Mouse (Mus musculus): ENCODE results near the gene Ppp3r1.
"Not testable (repeated sequence)": the region's sequence is repeated elsewhere in the genome, so short reads cannot be mapped to it uniquely, and the experiment has no call there.

Ppp3r1 gene

GRCm38 (mm10) chr11:17199840-17200501 is 40.9 kb downstream of the Ppp3r1 start:
- no peak for DNase-seq (ENCODE audit: low spot score in 2 of 2)

DNA sequence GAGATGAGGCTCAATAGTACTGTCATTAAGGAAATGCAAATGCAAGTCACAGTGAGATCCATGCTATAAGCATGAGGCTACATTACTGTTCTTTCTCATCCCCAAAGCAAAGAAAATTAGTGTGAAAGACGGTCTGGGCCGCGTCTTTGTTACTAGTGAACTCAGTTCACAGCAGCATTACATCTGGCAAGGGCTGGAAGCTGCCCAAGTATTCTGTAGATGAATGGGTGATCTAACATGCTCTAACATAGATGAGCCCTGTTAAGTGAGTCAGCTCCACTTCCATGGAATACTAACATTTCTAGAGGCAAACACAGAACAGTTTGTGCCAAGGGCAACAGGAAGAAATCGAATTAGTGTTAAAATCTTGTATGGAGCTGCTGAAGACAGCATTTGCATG is 41.9 kb downstream of the Ppp3r1 start:
- DNase-seq (ENCODE audit: low spot score in 2 of 2) = no peak

GRCm38 (mm10) chr11:17202481-17202880 is 43.4 kb downstream of the Ppp3r1 start:
- no peak for DNase-seq (ENCODE audit: low spot score in 2 of 2)

GRCm38 (mm10) chr11:17211258-17212140 is 52.4 kb downstream of the Ppp3r1 start, which contains the start of gene Pno1:
Gene Pno1 (minus strand): TSS chr11:17211568.
- peak; percentile 95 to 96 for DNase-seq (ENCODE audit: low spot score in 2 of 2)

GRCm38 (mm10) chr11:17212141-17212495 is 53.1 kb downstream of the Ppp3r1 start:
- DNase-seq (ENCODE audit: low spot score in 2 of 2) = no peak

DNA sequence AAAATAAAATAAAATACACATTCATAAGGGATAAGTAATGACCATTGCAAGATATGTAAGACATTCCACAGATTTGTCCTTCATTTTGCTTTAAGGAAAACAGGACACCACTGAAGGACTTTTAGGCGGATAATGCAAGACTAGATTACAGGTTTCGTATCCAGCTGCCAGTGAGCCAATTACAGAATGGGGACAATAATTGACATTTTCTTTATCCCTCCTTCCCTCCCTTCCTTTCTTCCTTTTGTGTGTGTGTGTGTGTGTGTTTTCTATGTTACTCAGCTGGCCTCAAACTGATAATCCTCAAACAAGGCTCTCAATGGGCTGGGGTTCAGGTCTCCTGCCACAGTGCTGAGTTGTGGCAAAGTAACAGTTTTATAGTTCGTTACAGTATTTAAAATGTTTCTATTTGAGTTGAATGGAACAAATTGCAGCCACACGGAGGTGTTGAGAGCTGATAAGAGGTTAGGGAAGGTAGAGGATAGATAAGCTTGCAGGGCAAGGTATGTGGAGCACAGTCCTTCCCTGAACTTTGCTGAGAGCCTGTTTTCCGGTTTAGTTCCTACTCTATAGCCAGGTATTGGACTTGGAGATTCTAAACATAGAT is 53.9 kb downstream of the Ppp3r1 start:
- DNase-seq (ENCODE audit: low spot score in 2 of 2) = no peak

DNA sequence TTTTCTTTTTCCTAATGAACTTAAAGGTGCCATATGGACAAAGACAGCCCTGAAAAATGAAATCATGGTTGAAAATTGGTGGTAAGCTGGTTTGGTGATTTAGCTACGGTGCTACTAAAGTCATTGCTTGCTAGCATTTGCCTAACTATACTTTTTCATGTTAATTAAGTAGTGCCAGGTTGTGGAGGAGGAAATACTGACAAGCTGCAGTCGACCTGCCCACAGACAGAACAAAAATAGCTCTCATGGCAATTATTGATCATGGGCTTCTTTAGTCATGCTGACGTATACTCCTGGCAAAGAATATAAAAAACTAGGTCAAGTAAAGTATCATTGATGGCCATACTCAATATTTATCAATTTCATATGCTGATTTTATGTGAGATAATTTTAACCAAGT is 56.4 kb downstream of the Ppp3r1 start:
- no peak for DNase-seq (ENCODE audit: low spot score in 2 of 2)

DNA sequence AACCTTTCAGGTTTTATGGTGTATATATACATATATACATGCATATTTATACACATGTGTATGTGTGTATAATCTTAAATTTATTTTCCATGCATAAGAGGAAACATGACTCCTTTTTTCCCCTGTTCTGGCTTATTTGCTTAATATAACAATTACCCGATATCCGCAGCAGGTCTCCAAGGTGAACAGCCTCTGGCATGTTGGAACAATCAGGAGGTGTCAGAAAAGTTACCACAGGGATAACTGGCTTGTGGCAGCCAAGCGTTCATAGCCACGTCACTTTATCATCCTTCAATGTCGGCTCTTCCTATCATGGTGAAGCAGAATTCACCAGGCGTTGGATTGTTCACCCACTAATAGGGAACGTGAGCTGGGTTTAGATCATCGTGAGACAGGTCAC is 62.1 kb downstream of the Ppp3r1 start:
- DNase-seq (ENCODE audit: low spot score in 2 of 2) = no peak

DNA sequence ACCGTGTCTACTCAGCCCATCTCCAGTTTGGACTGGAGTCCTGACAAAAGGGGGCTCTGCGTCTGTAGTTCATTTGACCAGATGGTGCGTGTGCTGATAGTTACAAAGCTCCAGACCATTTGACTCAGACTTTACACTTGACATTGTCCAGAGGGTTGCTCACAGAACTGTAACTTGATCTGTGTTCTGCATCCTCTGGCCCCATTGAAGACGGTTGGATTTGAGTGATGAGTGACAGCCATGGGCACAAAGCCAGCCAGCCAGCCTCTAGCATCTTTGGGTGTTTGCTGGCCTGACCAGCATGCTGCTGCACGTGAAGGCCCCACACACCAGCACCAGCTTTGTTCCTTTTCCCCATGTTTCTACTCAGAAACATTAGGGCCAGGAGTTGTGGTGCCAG is 73.7 kb downstream of the Ppp3r1 start:
- DNase-seq (ENCODE audit: low spot score in 2 of 2) = no peak

DNA sequence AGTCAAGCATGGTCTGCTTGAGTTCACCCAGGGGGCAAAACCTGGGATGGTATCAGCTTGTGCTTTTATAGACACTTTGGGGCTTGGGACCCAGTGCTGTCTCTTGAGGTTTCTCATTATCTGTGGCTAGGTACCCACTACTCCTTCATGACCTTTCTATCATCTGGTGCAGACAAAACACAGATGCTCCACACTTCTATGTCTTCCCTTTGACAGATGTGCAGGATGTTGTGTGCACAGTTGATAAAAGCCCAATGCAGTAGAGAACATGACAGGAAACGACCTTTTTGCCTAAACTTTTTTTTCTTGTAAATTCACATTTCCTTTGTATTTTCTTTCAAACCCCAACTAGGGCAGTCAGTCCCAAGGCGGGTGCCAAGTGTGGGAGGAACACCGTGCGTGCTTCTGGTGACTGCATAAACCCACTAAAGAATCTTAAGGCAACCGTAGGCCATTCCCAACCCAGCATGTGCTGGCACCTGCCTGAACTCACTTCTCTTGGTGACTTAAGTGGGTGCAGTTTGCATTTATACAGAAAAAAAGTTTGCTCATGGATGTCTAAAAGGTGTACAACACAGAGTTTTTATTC is 77.5 kb downstream of the Ppp3r1 start:
- DNase-seq (ENCODE audit: low spot score in 2 of 2) = no peak

DNA sequence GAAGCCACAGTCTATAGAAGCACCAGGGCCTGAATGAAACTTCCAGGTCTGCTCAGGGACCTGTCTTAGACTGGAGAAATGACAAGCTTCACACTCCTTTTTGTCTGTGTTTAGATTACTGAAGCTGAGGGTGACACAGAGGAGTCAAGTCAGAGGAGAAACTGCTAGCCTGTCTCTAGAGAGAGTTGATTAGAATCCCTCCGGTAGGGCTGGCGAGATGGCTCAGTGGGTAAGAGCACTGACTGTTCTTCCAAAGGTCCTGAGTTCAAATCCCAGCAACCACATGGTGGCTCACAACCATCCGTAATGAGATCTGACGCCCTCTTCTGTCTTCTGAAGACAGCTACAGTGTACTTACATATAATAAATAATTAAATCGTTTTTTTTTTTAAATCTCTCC is 79.5 kb downstream of the Ppp3r1 start:
- DNase-seq (ENCODE audit: low spot score in 2 of 2) = not testable (repeated sequence)

- DNase-seq (ENCODE audit: low spot score in 2 of 2) = no peak
Measured at GRCm38 (mm10) chr11:17248715-17249114, 89.7 kb downstream of the Ppp3r1 start.
